Mouse (Mus musculus) forebrain, embryonic 16.5 days (tissue): ENCODE results near the gene Gm572. TPM values are rescaled to one million over a fixed set of nuclear protein-coding genes. Genes with fewer than 3 reads are reported as not detected.
A peak's percentile ranks its signal among the peaks of the same experiment; 100 is the strongest.

Source experiments
- ATAC-seq: fragments of 200-750 bp; cut with Nextera tagmentation; 2 replicates; pipeline ENCODE4 v1.8.0; 2017; ENCODE audit warnings: mild to moderate bottlenecking, moderate library complexity
- H3K27ac ChIP-seq: fragments of 300-500 bp; sonication (generic); 2 replicates; pipeline ENCODE4 v1.5.1; 2014; ENCODE audit warnings: low read length, control low read depth
- H3K27me3 ChIP-seq: fragments of 300-500 bp; sonication (generic); replicated peaks from 2 replicates; pipeline ENCODE4 v1.6.1; 2014; ENCODE audit warnings: low read length; ENCODE audit not compliant: control insufficient read depth, insufficient read depth
- H3K36me3 ChIP-seq: fragments of 300-500 bp; sonication (generic); 2 replicates; pipeline ENCODE4 v1.6.1; 2014; ENCODE audit not compliant: control insufficient read depth, insufficient read depth
- H3K4me1 ChIP-seq: fragments of 300-500 bp; sonication (generic); replicated peaks from 2 replicates; pipeline ENCODE4 v1.6.1; 2014; ENCODE audit warnings: low read length; ENCODE audit not compliant: control insufficient read depth, insufficient read depth
- H3K4me2 ChIP-seq: fragments of 300-500 bp; sonication (generic); 2 replicates; pipeline ENCODE4 v1.6.1; 2014; ENCODE audit warnings: mild to moderate bottlenecking, low read length, control low read depth
- H3K4me3 ChIP-seq: fragments of 300-500 bp; sonication (generic); replicated peaks from 2 replicates; pipeline ENCODE4 v1.5.1; 2014; ENCODE audit warnings: mild to moderate bottlenecking, low read length, control low read depth
- H3K9ac ChIP-seq: fragments of 300-500 bp; sonication (generic); replicated peaks from 2 replicates; pipeline ENCODE4 v1.6.1; 2014; ENCODE audit warnings: low read depth, low read length, control low read depth
- H3K9me3 ChIP-seq: fragments of 300-500 bp; sonication (generic); 2 replicates; pipeline ENCODE4 v1.6.1; 2016; ENCODE audit warnings: low read length; ENCODE audit not compliant: control insufficient read depth
- WGBS: fragments of 180-500 bp; shearing (Covaris S2); extraction: QIAGEN DNeasy Blood & Tissue Kit; methylation state at CpG from one replicate; pipeline ENCODE4 v1.1.7; 2014; 5-methylcytosine and 5-hydroxymethylcytosine counted together
- polyA plus RNA-seq: library from polyadenylated mRNA; unstranded; fragments of >200 nt; fragmentation: Nextera tagmentation; extraction: Ambion mirVana; gene quantifications from 2 replicates; pipeline ENCODE4 v1.2.1, GENCODE M21; 2015

Gm572 gene
- polyA plus RNA-seq, 1 experiment from 2014 or later: not detected

- no peaks in the 10 kb centered on the region for H3K27me3 ChIP-seq
- no peak overlapping the region for H3K4me3 ChIP-seq
- no peak for ATAC-seq
- no peak overlapping the region for H3K9ac ChIP-seq
- H3K27ac ChIP-seq: no peak overlapping the region
- 88% methylated on average over 2 of the region's 2 CpGs for WGBS
- no peaks in the 10 kb centered on the region for H3K4me1 ChIP-seq
- H3K9me3 ChIP-seq: no peaks in the 10 kb centered on the region
- no peaks in the 10 kb centered on the region for H3K36me3 ChIP-seq
- no peak overlapping the region for H3K4me2 ChIP-seq
Observed at GRCm38 (mm10) chr4:148635309-148635708, 7.8 kb upstream of the Gm572 start.

- 52% methylated on average over 9 of the region's 9 CpGs for WGBS
- ATAC-seq: no peak
Observed at GRCm38 (mm10) chr4:148638302-148638701, 4.8 kb upstream of the Gm572 start.

GRCm38 (mm10) chr4:148639455-148639854, 3.7 kb upstream of the Gm572 start:
- H3K27me3 ChIP-seq: no peaks in the 10 kb centered on the region
- H3K9me3 ChIP-seq: no peaks in the 10 kb centered on the region
- peaks cover 5% of the 10 kb centered on the region; the same call in 1 of the 2 replicates for H3K4me1 ChIP-seq
- no peak overlapping the region for H3K9ac ChIP-seq
- H3K4me2 ChIP-seq: no peak overlapping the region
- 91% methylated on average over 2 of the region's 2 CpGs for WGBS
- H3K27ac ChIP-seq: no peak overlapping the region
- H3K36me3 ChIP-seq: no peaks in the 10 kb centered on the region
- H3K4me3 ChIP-seq: no peak overlapping the region
- ATAC-seq: no peak

More at GRCm38 (mm10) chr4:148638302-148638701, 4.8 kb upstream of the Gm572 start:
- no peak overlapping the region for H3K9ac ChIP-seq
- no peak overlapping the region for H3K4me2 ChIP-seq
- no peaks in the 10 kb centered on the region for H3K36me3 ChIP-seq
- H3K9me3 ChIP-seq: no peaks in the 10 kb centered on the region
- no peak overlapping the region for H3K4me3 ChIP-seq
- H3K27ac ChIP-seq: no peak overlapping the region
- no peaks in the 10 kb centered on the region for H3K4me1 ChIP-seq
- H3K27me3 ChIP-seq: no peaks in the 10 kb centered on the region

GRCm38 (mm10) chr4:148641121-148641520, 2.0 kb upstream of the Gm572 start:
- H3K4me1 ChIP-seq: peaks cover 5% of the 10 kb centered on the region; the same call in 1 of the 2 replicates
- no peak overlapping the region for H3K27ac ChIP-seq
- no peak overlapping the region for H3K4me2 ChIP-seq
- H3K36me3 ChIP-seq: no peaks in the 10 kb centered on the region
- H3K9ac ChIP-seq: no peak overlapping the region
- 74% methylated on average over 5 of the region's 5 CpGs for WGBS
- H3K4me3 ChIP-seq: no peak overlapping the region
- no peak for ATAC-seq
- no peaks in the 10 kb centered on the region for H3K27me3 ChIP-seq
- H3K9me3 ChIP-seq: no peaks in the 10 kb centered on the region

GRCm38 (mm10) chr4:148644157-148644511, 1.0 kb downstream of the Gm572 start:
- no peak for ATAC-seq
- no peak overlapping the region for H3K4me3 ChIP-seq
- H3K9me3 ChIP-seq: no peaks in the 10 kb centered on the region
- no peak overlapping the region for H3K9ac ChIP-seq
- H3K4me1 ChIP-seq: peaks cover 5% of the 10 kb centered on the region; the same call in 1 of the 2 replicates
- H3K27ac ChIP-seq: no peak overlapping the region
- no peaks in the 10 kb centered on the region for H3K27me3 ChIP-seq
- H3K36me3 ChIP-seq: no peaks in the 10 kb centered on the region
- peak overlapping the region; percentile 4 for H3K4me2 ChIP-seq
- WGBS: 8% methylated on average over 9 of the region's 9 CpGs

- Histone ChIP-seq H3K4me1 (peaks cover 5% of the 10 kb centered on the region; the same call in 1 of the 2 replicates), H3K36me3 (no peaks in the 10 kb centered on the region), H3K4me3 (no peak overlapping the region), H3K4me2 (no peak overlapping the region), H3K27me3 (no peaks in the 10 kb centered on the region), H3K9ac (no peak overlapping the region), H3K27ac (no peak overlapping the region), H3K9me3 (no peaks in the 10 kb centered on the region)
- WGBS: 83% methylated on average over 6 of the region's 6 CpGs
- ATAC-seq: no peak
Observed at GRCm38 (mm10) chr4:148644926-148645325, 1.8 kb downstream of the Gm572 start.

GRCm38 (mm10) chr4:148646616-148647015, 3.5 kb downstream of the Gm572 start:
- Histone ChIP-seq H3K4me1 (peaks cover 8% of the 10 kb centered on the region; the same call in 1 of the 2 replicates), H3K9me3 (no peaks in the 10 kb centered on the region), H3K36me3 (no peaks in the 10 kb centered on the region), H3K4me3 (no peak overlapping the region), H3K9ac (no peak overlapping the region), H3K4me2 (no peak overlapping the region), H3K27ac (no peak overlapping the region), H3K27me3 (no peaks in the 10 kb centered on the region)
- 48% methylated on average over 11 of the region's 11 CpGs for WGBS
- ATAC-seq: no peak

GRCm38 (mm10) chr4:148649309-148649708, 6.2 kb downstream of the Gm572 start:
- Histone ChIP-seq H3K36me3 (no peaks in the 10 kb centered on the region), H3K4me2 (no peak overlapping the region), H3K27me3 (no peaks in the 10 kb centered on the region), H3K9me3 (no peaks in the 10 kb centered on the region), H3K4me1 (peaks cover 2% of the 10 kb centered on the region; the same call in 1 of the 2 replicates), H3K9ac (no peak overlapping the region), H3K4me3 (no peak overlapping the region), H3K27ac (no peak overlapping the region)
- ATAC-seq: no peak
- 69% methylated on average over 3 of the region's 3 CpGs for WGBS

GRCm38 (mm10) chr4:148651045-148651444, 7.9 kb downstream of the Gm572 start:
- ATAC-seq: no peak
- H3K4me2 ChIP-seq: no peak overlapping the region

More at GRCm38 (mm10) chr4:148651045-148651444, 7.9 kb downstream of the Gm572 start:
- no peaks in the 10 kb centered on the region for H3K36me3 ChIP-seq
- H3K27ac ChIP-seq: no peak overlapping the region
- H3K9ac ChIP-seq: no peak overlapping the region
- 70% methylated on average over 9 of the region's 9 CpGs for WGBS
- H3K9me3 ChIP-seq: no peaks in the 10 kb centered on the region
- 0 out of 2 replicates have a peak, but pooled peaks cover 2% of the 10 kb centered on the region for H3K4me1 ChIP-seq
- no peak overlapping the region for H3K4me3 ChIP-seq
- H3K27me3 ChIP-seq: no peaks in the 10 kb centered on the region
